Mouse (Mus musculus): ENCODE measurements around the gene Cd52. TPM values are rescaled to one million over a fixed set of nuclear protein-coding genes. Genes with fewer than 3 reads are reported as not detected.

The Cd52 gene
- polyA plus RNA-seq, 1 experiment from 2014 or later, result 2.5 TPM

DNA sequence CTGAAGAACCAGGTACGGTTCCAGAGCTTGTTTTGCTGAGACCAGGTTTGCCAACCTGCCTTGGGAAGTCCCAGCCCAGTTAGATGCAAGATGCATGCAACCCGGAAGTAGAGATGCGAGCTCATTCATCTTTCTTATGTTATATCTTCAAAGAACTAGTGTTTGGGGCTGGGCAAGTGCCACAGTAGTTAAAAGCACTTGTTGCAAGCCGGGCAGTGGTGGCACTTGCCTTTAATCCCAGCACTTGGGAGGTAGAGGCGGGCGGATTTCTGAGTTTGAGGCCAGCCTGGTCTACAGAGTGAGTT lies 3.7 kb downstream of the Cd52 start:
- no peaks in the 10 kb centered on the region for H3K4me1 ChIP-seq (replicated peaks; ENCODE audit: control insufficient read depth, insufficient read depth, low read length)
- WGBS, result 93% methylated on average over 6 of the region's 6 CpGs

DNA sequence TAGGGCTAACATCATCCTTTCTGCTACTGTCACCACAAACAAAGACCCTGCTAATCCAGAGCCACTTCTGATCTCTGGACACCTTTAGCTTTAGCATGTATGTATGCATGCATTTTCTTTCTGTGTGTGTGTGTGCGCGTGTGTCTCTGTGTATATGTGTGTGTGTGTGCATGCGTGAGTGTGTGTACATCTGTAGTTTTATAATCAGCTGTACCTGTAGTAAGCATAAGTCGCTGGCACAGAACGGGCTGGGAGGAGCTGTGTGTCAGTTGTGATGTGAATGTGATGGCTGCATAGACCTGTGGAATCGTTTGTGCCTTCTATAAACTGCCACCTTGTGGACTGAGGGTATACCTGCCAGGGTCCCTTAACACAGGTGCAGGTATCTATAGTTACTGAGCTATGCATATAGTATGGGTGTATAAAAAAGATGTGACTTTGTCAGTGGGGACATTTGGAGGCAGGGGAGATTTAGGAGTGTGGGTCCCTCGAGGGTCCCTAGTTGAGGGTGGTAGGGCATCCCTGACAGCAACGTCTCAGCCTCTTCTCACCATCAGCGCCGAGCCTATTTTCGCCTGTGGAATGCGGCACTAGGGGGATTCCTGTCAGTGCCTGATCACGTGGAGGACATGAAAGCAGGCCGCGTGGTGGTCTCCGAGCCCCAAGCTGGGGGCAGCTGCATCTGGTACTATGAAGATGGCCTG lies 4.2 kb downstream of the Cd52 start:
- Histone ChIP-seq H3K4me3 (ENCODE audit: low read depth, low read length) (no peak overlapping the region), H3K4me2 (ENCODE audit: low read depth, low read length, severe bottlenecking) (no peak overlapping the region), H3K9me3 (ENCODE audit: control insufficient read depth, low read length) (no peaks in the 10 kb centered on the region), H3K27ac (ENCODE audit: low read depth, low read length) (no peak overlapping the region), H3K27me3 (ENCODE audit: control insufficient read depth, insufficient read depth, low read length) (no peaks in the 10 kb centered on the region), H3K4me1 (replicated peaks; ENCODE audit: control insufficient read depth, insufficient read depth, low read length) (no peaks in the 10 kb centered on the region), H3K9ac (ENCODE audit: low read length) (no peak overlapping the region), H3K36me3 (ENCODE audit: control insufficient read depth, insufficient read depth, low read length) (no peaks in the 10 kb centered on the region)
- WGBS, result 85% methylated on average over 16 of the region's 16 CpGs
- DNase-seq (ENCODE audit: low spot score) (no peak), ATAC-seq (replicated peaks; ENCODE audit: low FRiP score) (no peak)

More for the DNA sequence above, 3.7 kb downstream of the Cd52 start:
- Histone ChIP-seq H3K9me3 (ENCODE audit: control insufficient read depth, low read length) (no peaks in the 10 kb centered on the region), H3K27ac (ENCODE audit: low read depth, low read length) (no peak overlapping the region), H3K36me3 (ENCODE audit: control insufficient read depth, insufficient read depth, low read length) (no peaks in the 10 kb centered on the region), H3K4me3 (ENCODE audit: low read depth, low read length) (no peak overlapping the region), H3K4me2 (ENCODE audit: low read depth, low read length, severe bottlenecking) (no peak overlapping the region), H3K9ac (ENCODE audit: low read length) (no peak overlapping the region), H3K27me3 (ENCODE audit: control insufficient read depth, insufficient read depth, low read length) (no peaks in the 10 kb centered on the region)
- no peak for DNase-seq (ENCODE audit: low spot score)
- ATAC-seq (replicated peaks; ENCODE audit: low FRiP score), result no peak

DNA sequence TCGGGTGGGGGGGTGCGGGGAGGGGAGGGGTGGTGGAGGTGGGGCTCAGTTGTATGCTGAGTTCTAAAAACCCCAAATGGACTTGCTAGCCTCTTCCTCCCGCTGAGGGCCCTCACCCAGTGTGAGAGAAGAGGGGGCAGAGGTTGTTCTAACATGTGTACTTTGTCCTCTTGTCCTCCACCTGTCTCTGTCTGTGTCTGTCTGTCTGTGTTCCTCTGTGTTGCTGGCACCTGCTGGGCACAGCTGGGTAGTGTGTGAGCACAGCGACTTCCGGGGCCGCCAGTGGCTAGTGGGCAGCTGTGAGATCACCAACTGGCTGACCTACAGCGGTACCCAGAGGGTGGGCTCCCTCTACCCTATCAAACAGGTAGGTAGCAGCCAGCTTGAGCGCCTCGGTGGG lies 5.9 kb downstream of the Cd52 start:
- no peaks in the 10 kb centered on the region for H3K4me1 ChIP-seq (replicated peaks; ENCODE audit: control insufficient read depth, insufficient read depth, low read length)
- ATAC-seq (replicated peaks; ENCODE audit: low FRiP score) (no peak), DNase-seq (ENCODE audit: low spot score) (no peak)
- no peaks in the 10 kb centered on the region for H3K27me3 ChIP-seq (ENCODE audit: control insufficient read depth, insufficient read depth, low read length)
- no peaks in the 10 kb centered on the region for H3K36me3 ChIP-seq (ENCODE audit: control insufficient read depth, insufficient read depth, low read length)
- H3K4me3 ChIP-seq (ENCODE audit: low read depth, low read length), result no peak overlapping the region
- WGBS, result 81% methylated on average over 9 of the region's 9 CpGs
- H3K27ac ChIP-seq (ENCODE audit: low read depth, low read length), result no peak overlapping the region
- no peak overlapping the region for H3K4me2 ChIP-seq (ENCODE audit: low read depth, low read length, severe bottlenecking)
- H3K9ac ChIP-seq (ENCODE audit: low read length), result no peak overlapping the region
- H3K9me3 ChIP-seq (ENCODE audit: control insufficient read depth, low read length), result peaks cover 3% of the 10 kb centered on the region; the same call in 1 of the 2 replicates

DNA sequence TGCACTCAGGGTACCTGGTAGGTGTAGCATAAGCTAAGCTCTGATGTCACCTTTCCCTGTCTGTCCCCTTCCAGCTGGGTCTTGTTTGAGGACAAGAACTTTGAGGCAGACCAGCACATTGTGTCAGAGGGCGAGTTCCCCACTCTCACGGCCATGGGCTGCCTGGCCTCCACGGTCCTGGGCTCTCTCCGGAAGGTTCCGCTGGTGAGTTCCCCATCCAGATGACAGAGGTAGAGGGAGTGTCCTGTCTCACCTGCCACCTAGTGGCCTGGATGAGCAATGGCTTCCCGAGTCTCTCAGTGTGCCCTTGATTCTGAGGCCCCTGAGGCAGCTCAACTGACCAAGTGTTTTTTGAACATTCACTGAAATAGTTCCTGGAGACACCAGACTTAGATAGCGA lies 7.5 kb downstream of the Cd52 start:
- Histone ChIP-seq H3K4me1 (replicated peaks; ENCODE audit: control insufficient read depth, insufficient read depth, low read length) (no peaks in the 10 kb centered on the region), H3K9ac (ENCODE audit: low read length) (no peak overlapping the region), H3K9me3 (ENCODE audit: control insufficient read depth, low read length) (peaks cover 3% of the 10 kb centered on the region; the same call in 1 of the 2 replicates), H3K4me3 (ENCODE audit: low read depth, low read length) (no peak overlapping the region), H3K36me3 (ENCODE audit: control insufficient read depth, insufficient read depth, low read length) (no peaks in the 10 kb centered on the region), H3K27ac (ENCODE audit: low read depth, low read length) (no peak overlapping the region), H3K27me3 (ENCODE audit: control insufficient read depth, insufficient read depth, low read length) (no peaks in the 10 kb centered on the region), H3K4me2 (ENCODE audit: low read depth, low read length, severe bottlenecking) (no peak overlapping the region)
- DNase-seq (ENCODE audit: low spot score) (peak; percentile 64), ATAC-seq (replicated peaks; ENCODE audit: low FRiP score) (no peak)
- 47% methylated on average over 7 of the region's 7 CpGs for WGBS

DNA sequence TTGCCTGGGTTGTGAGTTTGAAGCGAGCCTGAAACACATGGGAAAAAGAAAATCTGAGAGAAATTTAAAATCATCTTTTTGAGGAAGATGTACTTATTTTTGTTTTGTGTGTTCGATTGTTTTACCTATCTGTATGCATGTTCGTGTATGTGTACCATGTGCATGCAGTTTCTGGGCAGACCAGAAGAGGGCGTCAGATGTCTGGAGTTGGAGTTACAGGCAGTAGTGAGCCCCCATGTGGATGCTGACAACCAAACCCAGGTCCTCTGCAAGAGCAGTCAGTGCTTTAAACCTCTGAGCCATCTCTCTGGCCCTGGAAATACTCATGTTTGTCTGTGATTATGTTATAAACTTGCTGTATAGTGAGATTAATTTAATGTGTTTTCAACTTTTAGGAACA lies 9.9 kb downstream of the Cd52 start:
- ATAC-seq (replicated peaks; ENCODE audit: low FRiP score) (no peak), DNase-seq (ENCODE audit: low spot score) (no peak)

DNA sequence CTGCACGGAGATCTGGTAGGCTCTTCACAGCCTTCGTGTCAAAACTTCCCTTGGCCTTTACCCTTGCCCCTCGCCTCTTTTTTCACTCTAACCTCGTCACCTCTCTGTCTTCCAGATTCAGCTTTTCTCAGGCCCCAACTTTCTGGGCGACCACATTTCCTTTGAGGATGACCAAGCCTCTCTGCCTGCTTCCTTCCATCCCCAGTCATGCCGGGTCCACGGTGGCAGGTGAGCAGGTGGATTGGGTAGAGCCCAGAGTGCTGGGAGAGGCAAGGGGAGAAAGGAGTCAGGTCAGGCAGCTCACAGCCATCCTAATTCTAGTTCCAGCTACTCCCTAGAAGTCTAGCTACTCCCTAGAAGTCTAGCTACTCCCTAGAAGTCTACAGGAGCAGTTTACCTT lies 12.4 kb downstream of the Cd52 start:
- Histone ChIP-seq H3K9ac (ENCODE audit: low read length) (no peak overlapping the region), H3K27me3 (ENCODE audit: control insufficient read depth, insufficient read depth, low read length) (0 out of 2 replicates have a peak, but pooled peaks cover 2% of the 10 kb centered on the region), H3K36me3 (ENCODE audit: control insufficient read depth, insufficient read depth, low read length) (no peaks in the 10 kb centered on the region), H3K27ac (ENCODE audit: low read depth, low read length) (no peak overlapping the region), H3K4me2 (ENCODE audit: low read depth, low read length, severe bottlenecking) (peak overlapping the region; percentile 87), H3K9me3 (ENCODE audit: control insufficient read depth, low read length) (peaks cover 3% of the 10 kb centered on the region; the same call in 1 of the 2 replicates), H3K4me1 (replicated peaks; ENCODE audit: control insufficient read depth, insufficient read depth, low read length) (peaks cover 4% of the 10 kb centered on the region; the same call in 1 of the 2 replicates), H3K4me3 (ENCODE audit: low read depth, low read length) (peak overlapping the region; percentile 42)
- no peak for ATAC-seq (replicated peaks; ENCODE audit: low FRiP score)
- WGBS, result 11% methylated on average over 7 of the region's 7 CpGs
- DNase-seq (ENCODE audit: low spot score), result no peak

More for the DNA sequence above, 9.9 kb downstream of the Cd52 start:
- Histone ChIP-seq H3K36me3 (ENCODE audit: control insufficient read depth, insufficient read depth, low read length) (no peaks in the 10 kb centered on the region), H3K4me1 (replicated peaks; ENCODE audit: control insufficient read depth, insufficient read depth, low read length) (peaks cover 4% of the 10 kb centered on the region; the same call in 1 of the 2 replicates), H3K4me2 (ENCODE audit: low read depth, low read length, severe bottlenecking) (no peak overlapping the region), H3K4me3 (ENCODE audit: low read depth, low read length) (no peak overlapping the region), H3K9me3 (ENCODE audit: control insufficient read depth, low read length) (peaks cover 3% of the 10 kb centered on the region; the same call in 1 of the 2 replicates), H3K27me3 (ENCODE audit: control insufficient read depth, insufficient read depth, low read length) (0 out of 2 replicates have a peak, but pooled peaks cover 2% of the 10 kb centered on the region), H3K9ac (ENCODE audit: low read length) (no peak overlapping the region), H3K27ac (ENCODE audit: low read depth, low read length) (no peak overlapping the region)
- 88% methylated on average over 4 of the region's 4 CpGs for WGBS

DNA sequence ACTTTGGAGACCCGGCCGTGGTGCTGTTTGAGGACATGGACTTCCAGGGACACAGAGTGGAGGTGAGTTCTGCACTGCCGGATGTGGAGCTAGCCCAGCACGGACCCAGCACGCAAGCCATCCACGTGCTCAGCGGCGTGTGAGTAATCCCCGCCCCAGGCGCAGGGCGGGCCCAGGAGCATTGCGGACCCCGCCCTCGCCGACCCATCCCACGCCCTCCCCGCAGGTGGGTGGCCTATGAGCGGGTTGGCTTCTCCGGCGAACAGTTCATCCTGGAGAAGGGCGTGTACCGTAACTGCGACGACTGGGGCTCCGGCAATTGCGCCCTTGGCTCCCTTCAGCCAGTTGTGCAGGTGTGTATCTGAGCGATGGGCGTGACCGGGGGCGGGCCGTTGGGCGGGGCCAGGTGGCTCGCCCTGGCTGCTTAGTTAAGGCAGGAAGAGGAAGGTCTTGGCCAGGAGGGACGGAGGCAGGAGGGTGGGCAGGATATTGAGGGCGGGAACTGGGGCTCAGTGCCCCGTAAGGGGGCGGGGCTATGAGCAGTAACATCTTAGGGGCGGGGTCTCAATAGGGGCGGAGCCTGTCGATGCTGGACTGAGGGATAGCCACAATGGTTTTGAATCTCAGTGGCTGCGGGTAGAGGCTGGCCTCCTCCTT lies 13.0 kb downstream of the Cd52 start:
- peak overlapping the region; percentile 42 for H3K4me3 ChIP-seq (ENCODE audit: low read depth, low read length)
- 2% methylated on average over 41 of the region's 41 CpGs for WGBS
- DNase-seq (ENCODE audit: low spot score) (peak; percentile 84), ATAC-seq (replicated peaks; ENCODE audit: low FRiP score) (peak; percentile 77)
- no peaks in the 10 kb centered on the region for H3K36me3 ChIP-seq (ENCODE audit: control insufficient read depth, insufficient read depth, low read length)
- peak overlapping the region; percentile 12; the same call in 1 of the 2 replicates for H3K9ac ChIP-seq (ENCODE audit: low read length)
- H3K4me1 ChIP-seq (replicated peaks; ENCODE audit: control insufficient read depth, insufficient read depth, low read length), result peaks cover 4% of the 10 kb centered on the region; the same call in 1 of the 2 replicates
- H3K27ac ChIP-seq (ENCODE audit: low read depth, low read length), result no peak overlapping the region
- peak overlapping the region; percentile 87 for H3K4me2 ChIP-seq (ENCODE audit: low read depth, low read length, severe bottlenecking)
- H3K27me3 ChIP-seq (ENCODE audit: control insufficient read depth, insufficient read depth, low read length), result 0 out of 2 replicates have a peak, but pooled peaks cover 2% of the 10 kb centered on the region
- peaks cover 3% of the 10 kb centered on the region; the same call in 1 of the 2 replicates for H3K9me3 ChIP-seq (ENCODE audit: control insufficient read depth, low read length)

DNA sequence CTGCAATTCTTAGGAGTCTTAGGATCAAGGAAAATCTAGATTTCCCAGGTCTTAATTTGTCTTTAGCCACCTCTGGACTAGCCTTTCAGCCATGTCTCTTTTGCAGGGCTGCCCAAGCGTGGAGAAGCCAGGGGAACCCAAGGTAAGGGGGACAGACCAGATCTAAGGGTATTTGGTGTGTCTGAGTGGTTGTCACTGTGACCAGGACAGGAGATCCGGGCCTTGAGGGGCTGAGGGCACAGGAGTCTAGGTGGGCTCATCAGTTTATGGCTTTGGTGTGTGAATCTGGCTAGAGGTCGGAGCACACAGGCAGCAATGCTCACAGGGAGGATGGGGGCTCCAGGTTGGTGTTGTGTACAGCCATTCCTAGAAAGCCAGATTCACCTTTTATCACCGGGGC lies 14.2 kb downstream of the Cd52 start:
- 88% methylated on average over 4 of the region's 4 CpGs for WGBS
- Histone ChIP-seq H3K36me3 (ENCODE audit: control insufficient read depth, insufficient read depth, low read length) (no peaks in the 10 kb centered on the region), H3K9ac (ENCODE audit: low read length) (no peak overlapping the region), H3K4me2 (ENCODE audit: low read depth, low read length, severe bottlenecking) (no peak overlapping the region), H3K4me1 (replicated peaks; ENCODE audit: control insufficient read depth, insufficient read depth, low read length) (peaks cover 4% of the 10 kb centered on the region; the same call in 1 of the 2 replicates), H3K27me3 (ENCODE audit: control insufficient read depth, insufficient read depth, low read length) (0 out of 2 replicates have a peak, but pooled peaks cover 2% of the 10 kb centered on the region), H3K9me3 (ENCODE audit: control insufficient read depth, low read length) (peaks cover 3% of the 10 kb centered on the region; the same call in 1 of the 2 replicates), H3K27ac (ENCODE audit: low read depth, low read length) (no peak overlapping the region), H3K4me3 (ENCODE audit: low read depth, low read length) (no peak overlapping the region)
- DNase-seq (ENCODE audit: low spot score), result no peak
- ATAC-seq (replicated peaks; ENCODE audit: low FRiP score), result no peak
